Mouse (Mus musculus): Measurements from ENCODE around the gene Fam189a2.

Gene Fam189a2

DNA sequence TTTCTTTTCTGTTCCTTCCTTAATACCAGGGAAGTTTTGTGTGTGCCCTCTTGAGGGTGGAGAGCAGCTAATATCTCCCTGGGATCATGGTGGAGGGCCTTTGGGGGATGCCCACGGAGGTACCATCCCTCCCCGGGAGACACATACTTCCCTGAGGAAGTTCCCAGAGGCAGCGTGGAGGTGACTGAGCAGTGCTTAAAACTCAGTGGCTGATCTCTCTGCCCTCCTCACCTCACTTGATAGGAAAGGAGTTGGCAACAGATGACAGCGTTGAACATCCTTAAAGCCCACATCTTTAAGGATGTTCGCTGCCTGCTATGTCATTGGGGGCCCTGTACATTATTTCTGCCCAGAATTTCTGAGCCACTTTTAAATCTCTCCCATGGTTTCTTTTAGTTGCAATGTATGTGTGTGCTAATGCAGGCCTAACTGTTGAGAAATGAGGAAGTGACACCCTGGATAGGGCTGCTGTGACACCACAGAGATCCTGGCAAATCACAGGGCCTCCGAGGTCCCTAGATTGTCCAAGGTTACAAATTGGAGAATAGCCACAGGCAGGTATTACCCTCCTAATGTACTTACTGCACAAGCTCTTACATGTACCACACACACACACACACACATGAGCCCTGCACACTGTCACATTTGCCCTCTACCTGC lies 84.7 kb downstream of the Fam189a2 start:
- in situ Hi-C loops (cut with MboI, MseI), result loop anchor here in 1 of 2 experiments (25.0 kb wide), 1 partner anchor 1291 kb away; the partner anchor contains the start of gene Kank1

DNA sequence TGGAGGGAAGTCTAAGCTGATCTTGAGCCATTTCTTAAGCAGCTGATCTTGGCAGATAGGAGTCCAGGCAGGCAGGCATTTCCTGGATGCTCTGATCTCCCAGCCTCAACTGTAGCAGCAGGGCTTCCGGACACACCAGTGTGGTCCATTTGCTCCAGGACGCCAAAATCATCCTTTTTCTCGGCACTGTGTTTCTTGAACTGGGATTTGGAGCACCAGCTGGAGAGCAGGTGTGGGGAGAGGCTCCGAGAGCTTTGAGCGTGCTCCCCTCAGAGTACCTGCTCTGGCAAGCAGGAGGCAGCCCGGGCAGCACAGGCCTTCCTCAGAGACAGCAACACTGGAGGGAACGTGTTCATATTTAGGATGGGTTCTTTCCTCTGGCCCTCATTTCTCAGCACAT lies 87.9 kb downstream of the Fam189a2 start:
- in situ Hi-C loops (cut with MboI, MseI), result loop anchor here in 1 of 2 experiments (25.0 kb wide), 1 partner anchor 1294 kb away; the partner anchor contains the start of gene Kank1

DNA sequence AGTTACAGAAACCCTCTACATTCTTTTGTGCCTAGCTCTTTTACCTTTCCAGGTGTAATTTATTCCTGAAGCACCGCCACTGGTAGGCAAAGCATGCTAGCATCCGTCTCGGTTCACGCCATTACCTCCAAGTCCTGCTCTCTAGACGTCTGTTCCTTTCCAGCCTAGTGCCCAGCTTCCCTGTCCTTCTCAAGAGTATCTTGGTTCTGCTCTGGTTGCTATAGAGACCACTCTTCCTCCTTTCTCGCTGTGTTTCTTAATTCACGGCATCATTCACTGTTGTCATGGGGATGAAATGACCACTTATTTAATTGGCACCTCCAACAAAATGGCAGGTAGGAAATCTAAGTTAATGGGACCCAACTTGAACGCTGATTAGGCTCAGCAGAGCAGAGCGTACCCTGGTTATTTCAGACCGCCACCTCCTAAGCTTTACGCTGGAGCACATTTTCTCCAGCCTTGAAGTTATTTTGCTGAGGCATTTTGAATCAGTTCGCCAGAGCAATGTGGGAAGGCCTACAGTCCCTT lies 89.3 kb downstream of the Fam189a2 start:
- in situ Hi-C loops (cut with MboI, MseI), result loop anchor here in 1 of 2 experiments (25.0 kb wide), 1 partner anchor 1296 kb away; the partner anchor contains the start of gene Kank1

DNA sequence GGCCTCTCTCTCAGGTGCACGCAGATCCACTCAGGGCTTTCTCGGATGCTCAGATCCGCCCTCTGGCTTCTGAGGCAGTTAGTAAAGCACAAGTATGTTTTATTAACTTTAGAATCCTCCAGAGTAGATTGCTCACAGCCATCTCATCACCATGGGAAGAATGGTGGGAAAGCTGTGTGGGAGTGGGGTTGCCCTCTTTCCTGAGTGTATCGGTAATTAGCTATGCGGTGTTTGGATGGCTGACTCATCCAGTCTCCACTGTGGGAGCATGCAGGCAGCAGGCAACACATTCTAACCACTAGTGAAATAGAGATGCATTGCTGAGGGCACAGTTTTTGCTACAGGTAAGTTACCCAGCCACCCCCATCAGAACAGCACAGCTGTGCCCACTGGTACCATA lies 100.0 kb downstream of the Fam189a2 start:
- in situ Hi-C loops (cut with MboI, MseI), result loop anchor here in 1 of 2 experiments (25.0 kb wide), 1 partner anchor 1306 kb away; the partner anchor contains the start of gene Kank1

DNA sequence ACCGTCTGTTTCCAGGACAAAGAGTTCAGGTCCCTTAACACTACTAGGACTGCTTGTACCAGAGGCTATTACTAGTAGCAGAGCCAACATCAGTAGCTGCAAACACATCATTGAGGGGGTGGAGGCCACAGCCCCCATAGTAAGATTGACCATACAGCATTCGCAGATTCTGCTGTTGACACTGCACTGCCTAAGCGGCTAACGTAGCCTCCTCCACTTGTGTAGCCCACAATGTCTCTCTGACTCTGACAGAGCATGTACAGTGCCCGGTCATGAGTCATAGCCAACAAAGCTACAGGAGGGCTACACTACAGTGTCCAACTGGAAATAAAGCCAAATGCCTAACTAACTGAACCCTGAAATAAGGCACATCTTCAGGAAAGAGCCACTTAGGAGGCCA lies 105.3 kb downstream of the Fam189a2 start:
- in situ Hi-C loops (cut with MboI, MseI), result loop anchor here in 1 of 2 experiments (25.0 kb wide), 1 partner anchor 1312 kb away; the partner anchor contains the start of gene Kank1

DNA sequence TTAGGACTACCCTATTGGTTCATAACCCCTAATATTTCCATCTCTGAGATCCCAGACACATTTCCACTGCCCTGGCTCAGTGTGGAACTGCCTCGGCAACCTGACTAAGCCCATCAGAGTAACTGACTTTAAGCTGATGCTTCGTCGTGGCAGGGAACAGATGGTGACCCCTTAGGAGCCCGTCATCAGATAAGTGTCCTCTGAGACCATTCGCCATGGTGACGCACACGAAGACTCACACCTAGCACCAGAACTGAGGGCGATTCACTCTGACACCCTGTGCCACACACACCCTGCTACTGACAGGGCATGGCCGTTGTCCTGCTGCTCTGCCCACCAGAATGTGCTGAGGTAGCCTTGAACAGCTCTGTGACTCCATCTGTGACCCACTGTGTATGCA lies 106.0 kb downstream of the Fam189a2 start:
- in situ Hi-C loops (cut with MboI, MseI), result loop anchor here in 1 of 2 experiments (25.0 kb wide), 1 partner anchor 1313 kb away; the partner anchor contains the start of gene Kank1

DNA sequence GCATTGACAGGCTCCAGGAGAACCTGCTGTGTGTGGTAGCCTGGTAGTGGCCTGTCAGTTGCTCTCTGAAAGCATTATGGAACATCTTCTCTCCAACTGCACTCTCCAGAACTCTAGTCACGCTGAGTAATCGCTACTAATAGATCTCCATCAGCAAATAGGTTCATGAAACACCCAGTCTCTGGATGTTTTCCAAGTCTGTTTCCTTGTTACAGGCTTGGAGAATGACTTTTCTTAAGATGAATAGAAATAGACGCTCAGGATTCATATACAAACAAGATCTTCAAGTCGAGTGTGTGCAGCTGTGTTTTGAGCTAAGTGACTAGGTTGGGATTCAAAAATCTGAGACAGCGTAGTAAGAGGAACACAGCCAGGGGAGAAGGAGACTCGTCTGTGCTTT lies 106.8 kb downstream of the Fam189a2 start:
- in situ Hi-C loops (cut with MboI, MseI), result no loop called here

All from T-helper 17 cell (primary cell).